Mouse (Mus musculus) ES-E14 (cell line): ENCODE data around the gene Rragd. TPM values are rescaled to one million over a fixed set of nuclear protein-coding genes. Genes with fewer than 3 reads are reported as not detected.

Source experiments
- DNase-seq: peaks from one replicate; pipeline ENCODE4 v3.0.0-alpha.2; 2013; ENCODE audit warnings: low read depth, low spot score
- H3K27ac ChIP-seq: 2 replicates; pipeline ENCODE4 v1.5.1; 2012; ENCODE audit warnings: low read depth, mild to moderate bottlenecking, low read length, moderate library complexity, mixed read lengths; ENCODE audit not compliant: poor library complexity, insufficient read depth, severe bottlenecking
- H3K36me3 ChIP-seq: 2 replicates; pipeline ENCODE4 v1.6.1; 2012; ENCODE audit warnings: mild to moderate bottlenecking, low read length, moderate library complexity, mixed read lengths; ENCODE audit not compliant: control insufficient read depth, poor library complexity, insufficient read depth, severe bottlenecking
- H3K4me1 ChIP-seq, 2 experiments: fragments of 150-350 bp in 1 of 2; sonication (generic) in 1 of 2; 2 replicates each; pipeline ENCODE4 v1.6.1; 2012; ENCODE audit warnings: low read length in 2 of 2, mild to moderate bottlenecking in 1 of 2, mixed read lengths in 1 of 2; ENCODE audit not compliant: control insufficient read depth in 2 of 2, insufficient read depth in 2 of 2, poor library complexity in 1 of 2
- H3K4me3 ChIP-seq, 2 experiments: fragments of 150-350 bp in 1 of 2; sonication (generic) in 1 of 2; 2 replicates each; pipeline ENCODE4 v1.5.1; 2012; ENCODE audit warnings: low read length in 2 of 2, low read depth in 1 of 2, mild to moderate bottlenecking in 1 of 2, mixed read lengths in 1 of 2; ENCODE audit not compliant: insufficient read depth in 1 of 2, poor library complexity in 1 of 2, severe bottlenecking in 1 of 2
- H3K9ac ChIP-seq: 2 replicates; pipeline ENCODE4 v1.6.1; 2012; ENCODE audit warnings: low read depth, mild to moderate bottlenecking, low read length, mixed read lengths; ENCODE audit not compliant: poor library complexity, insufficient read depth, severe bottlenecking
- H3K9me3 ChIP-seq: fragments of 150-350 bp; sonication (generic); 2 replicates; pipeline ENCODE4 v1.6.1; 2012; ENCODE audit warnings: low read depth, mild to moderate bottlenecking, low read length; ENCODE audit not compliant: control insufficient read depth, insufficient read depth
- CHD2 ChIP-seq: IDR thresholded peaks from 2 replicates; pipeline ENCODE4 v1.6.1; 2014; ENCODE audit warnings: mild to moderate bottlenecking, low read depth, low read length, inconsistent platforms
- HCFC1 ChIP-seq: IDR thresholded peaks from 2 replicates; pipeline ENCODE4 v1.6.1; 2012; ENCODE audit warnings: low read length, inconsistent platforms, borderline replicate concordance; ENCODE audit not compliant: insufficient read depth
- MAFK ChIP-seq: IDR thresholded peaks from 2 replicates; pipeline ENCODE4 v1.6.1; 2014; ENCODE audit warnings: mild to moderate bottlenecking, low read depth, low read length, inconsistent platforms; ENCODE audit not compliant: insufficient read depth
- ZC3H11A ChIP-seq: IDR thresholded peaks from 2 replicates; pipeline ENCODE4 v1.6.1; 2012; ENCODE audit warnings: low read depth, mild to moderate bottlenecking, inconsistent platforms, low read length, borderline replicate concordance
- ZNF384 ChIP-seq: IDR thresholded peaks from 2 replicates; pipeline ENCODE4 v1.6.1; 2012; ENCODE audit warnings: low read depth, low read length, inconsistent platforms
- in situ Hi-C, 2 experiments: fragments of 600-800 bp; cut with MboI; formaldehyde crosslinking; loops; one replicate each; pipeline ENCODE4 v1.15.1; 2025; ENCODE audit warnings: low sequenced_read_pairs in 2 of 2, inconsistent platforms in 1 of 2; ENCODE audit not compliant: unreplicated experiment in 2 of 2
- total RNA-seq: library from RNA; depleted of rRNA; stranded (reverse); fragments of 300-350 nt; gene quantifications from 2 replicates; pipeline ENCODE4 v1.2.3, GENCODE M21; 2012

Gene Rragd
- total RNA-seq, 1 experiment, result 14.4 TPM

GRCm38 (mm10) chr4:33033515-33033914, 50.7 kb downstream of the Rragd start:
- Histone ChIP-seq H3K36me3 (no peaks in the 10 kb centered on the region), H3K9ac (no peak overlapping the region), H3K9me3 (no peaks in the 10 kb centered on the region), H3K27ac (no peak overlapping the region), H3K4me3 (no peak overlapping the region), H3K4me1 (0 out of 4 replicates have a peak, but pooled peaks cover 0 to 4% of the 10 kb centered on the region in 2 experiments)
- no peak for TF ChIP-seq MAFK
- no peak for TF ChIP-seq CHD2
- TF ChIP-seq ZNF384, result no peak
- TF ChIP-seq HCFC1, result no peak
- TF ChIP-seq ZC3H11A, result no peak
- DNase-seq, result no peak
- in situ Hi-C loops, result no loop called here

- Histone ChIP-seq H3K9me3 (no peaks in the 10 kb centered on the region), H3K4me3 (no peak overlapping the region), H3K27ac (no peak overlapping the region), H3K36me3 (peaks cover 9% of the 10 kb centered on the region; the same call in 1 of the 2 replicates), H3K9ac (no peak overlapping the region), H3K4me1 (no peaks in the 10 kb centered on the region)
- TF ChIP-seq ZNF384 (no peak), HCFC1 (no peak), CHD2 (no peak), ZC3H11A (no peak), MAFK (no peak)
- DNase-seq, result no peak
- in situ Hi-C loops, result no loop called here
Observed at GRCm38 (mm10) chr4:33039826-33040225, 57.0 kb downstream of the Rragd start.

- DNase-seq, result no peak
- Histone ChIP-seq H3K27ac (no peak overlapping the region), H3K4me1 (no peaks in the 10 kb centered on the region), H3K9me3 (no peaks in the 10 kb centered on the region), H3K4me3 (no peak overlapping the region), H3K36me3 (peaks cover 12% of the 10 kb centered on the region; the same call in 1 of the 2 replicates), H3K9ac (no peak overlapping the region)
- TF ChIP-seq ZC3H11A (no peak), HCFC1 (no peak), ZNF384 (no peak), CHD2 (no peak), MAFK (no peak)
- in situ Hi-C loops, result no loop called here
Observed at GRCm38 (mm10) chr4:33049601-33050000, 66.8 kb downstream of the Rragd start.

- DNase-seq, result no peak
- Histone ChIP-seq H3K4me3 (no peak overlapping the region), H3K4me1 (no peaks in the 10 kb centered on the region), H3K27ac (no peak overlapping the region), H3K36me3 (peaks cover 4% of the 10 kb centered on the region; the same call in 1 of the 2 replicates), H3K9me3 (no peaks in the 10 kb centered on the region), H3K9ac (no peak overlapping the region)
- TF ChIP-seq MAFK, result no peak
- TF ChIP-seq HCFC1, result no peak
- TF ChIP-seq ZNF384, result no peak
- TF ChIP-seq CHD2, result no peak
- TF ChIP-seq ZC3H11A, result no peak
- in situ Hi-C loops, result no loop called here
Observed at GRCm38 (mm10) chr4:33052055-33052454, 69.2 kb downstream of the Rragd start.

DNA sequence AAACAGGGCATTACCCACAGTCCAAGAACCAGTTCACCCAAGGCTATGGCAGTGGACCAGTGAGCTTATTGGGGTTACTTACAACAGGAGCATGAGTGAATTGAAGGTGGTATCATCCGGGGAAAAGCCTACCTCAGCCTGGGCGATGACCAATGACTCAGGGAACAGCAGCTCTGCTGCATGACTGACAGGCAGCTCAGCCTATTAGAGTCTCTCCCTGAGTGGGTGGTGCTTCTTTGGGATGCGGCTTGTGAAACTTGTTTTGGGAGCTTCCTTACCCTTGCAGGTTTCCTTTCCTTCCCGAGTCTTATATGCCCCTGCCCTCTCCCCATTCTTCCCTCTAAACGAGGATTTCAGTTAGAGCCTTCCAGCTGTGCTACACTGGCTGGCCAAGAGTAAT, 69.8 kb downstream of the Rragd start:
- TF ChIP-seq CHD2 (peak; percentile 67; the same call in 1 of the 2 replicates), ZNF384 (no peak)
- peak; percentile 31 for DNase-seq
- H3K4me3 ChIP-seq, result no peak overlapping the region
- no peaks in the 10 kb centered on the region for H3K9me3 ChIP-seq
- H3K27ac ChIP-seq, result no peak overlapping the region
- in situ Hi-C loops, result no loop called here
- H3K9ac ChIP-seq, result no peak overlapping the region
- peaks cover 4% of the 10 kb centered on the region; the same call in 1 of the 2 replicates for H3K36me3 ChIP-seq
- no peaks in the 10 kb centered on the region for H3K4me1 ChIP-seq
